Mouse (Mus musculus) spleen, adult 2 months (tissue): ENCODE results near the gene 4933428G20Rik.

Experiments used
- CTCF ChIP-seq: fragments of 200-500 bp; IDR thresholded peaks from 2 replicates; pipeline ENCODE4 v1.5.1; 2011; ENCODE audit warnings: mild to moderate bottlenecking, inconsistent platforms; ENCODE audit not compliant: insufficient read depth, insufficient read length, insufficient replicate concordance; ENCODE audit errors: extremely low read depth
- POLR2A ChIP-seq: fragments of 200-500 bp; IDR thresholded peaks from 2 replicates; pipeline ENCODE4 v1.6.1; 2011; ENCODE audit warnings: low read depth, low read length, inconsistent platforms

DNA sequence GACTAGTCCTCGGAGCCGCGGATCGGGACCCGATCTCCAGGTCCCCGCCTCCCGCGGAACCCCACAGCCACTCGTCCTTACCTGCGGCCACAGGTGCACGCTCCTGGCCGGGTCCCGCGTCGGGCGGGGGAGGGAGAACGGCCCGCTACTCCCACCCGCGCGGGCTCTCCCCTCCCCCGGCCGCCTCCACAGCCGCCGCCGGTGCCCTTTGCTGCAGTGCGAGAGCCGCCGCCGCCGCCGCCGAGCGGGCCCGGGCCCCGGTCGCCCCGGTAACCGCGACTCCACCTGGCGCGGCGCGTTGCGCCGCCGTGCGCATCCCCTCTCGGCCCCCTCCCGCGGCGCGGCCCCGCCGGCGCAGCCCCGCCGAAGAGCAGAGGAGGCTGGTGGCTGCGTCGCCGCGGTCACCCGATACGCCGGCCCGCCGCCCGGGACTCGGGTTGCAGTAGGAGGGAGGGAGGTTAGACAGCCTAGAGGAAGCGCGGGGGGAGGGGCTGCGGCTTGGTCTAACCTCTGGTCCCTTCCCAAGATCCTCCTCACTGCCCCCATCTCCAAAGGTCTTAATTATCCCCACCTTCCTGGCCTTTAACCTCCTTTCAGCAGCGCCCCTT lies 46.8 kb upstream of the 4933428G20Rik start:
- TF ChIP-seq POLR2A (no peak), CTCF (no peak)
